Mouse (Mus musculus) adrenal gland, postnatal 14 days (tissue): ENCODE data around the gene Olfr738. TPM values are rescaled to one million over a fixed set of nuclear protein-coding genes. Genes with fewer than 3 reads are reported as not detected.

Source experiments
- DNase-seq: peaks from one replicate; pipeline ENCODE4 v3.0.0; 2021; ENCODE audit warnings: mixed read lengths
- long read RNA-seq, 2 experiments: library from polyadenylated mRNA; stranded (forward); transcript quantifications; one replicate each; pipeline ENCODE4 v2.0.0; 2021
- total RNA-seq: library from RNA; stranded (reverse); gene quantifications from 2 replicates; pipeline ENCODE4 v1.2.3, GENCODE M21; 2021

Olfr738 gene
- not detected in 2 replicates for total RNA-seq
- long read RNA-seq, experiment 1: 0 reads
- long read RNA-seq, experiment 2: 0 reads

DNA sequence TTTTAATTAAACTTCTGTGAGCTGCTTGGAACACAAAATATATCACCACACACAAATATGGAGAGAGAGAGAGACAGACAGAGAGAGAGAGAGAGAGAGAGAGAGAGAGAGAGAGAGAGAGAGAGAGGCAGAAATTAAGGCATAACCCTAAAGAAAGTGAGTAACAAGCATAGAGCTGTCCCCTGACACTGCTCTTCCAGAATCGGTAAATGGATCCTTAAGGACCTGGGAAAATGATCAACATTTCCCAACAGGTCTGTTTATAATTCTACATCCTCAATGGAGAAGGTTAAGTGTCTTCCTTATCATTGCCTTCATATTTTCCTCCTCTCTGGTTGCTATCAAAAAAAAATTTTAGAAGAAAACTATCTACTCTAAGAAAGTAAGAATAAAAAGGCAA is at the start of gene Olfr738:
Gene Olfr738, plus strand, starts transcription at position 301 of the 400 bp plus-strand sequence.
- DNase-seq: no peak

- no peak for DNase-seq
Measured at GRCm38 (mm10) chr14:50357593-50357992, 49.8 kb upstream of the Olfr738 start, which contains the start of gene Tlr11. TSS of gene Tlr11 (plus strand) at chr14:50357914.

GRCm38 (mm10) chr14:50360480-50360879 is 46.9 kb upstream of the Olfr738 start:
- DNase-seq: no peak

DNA sequence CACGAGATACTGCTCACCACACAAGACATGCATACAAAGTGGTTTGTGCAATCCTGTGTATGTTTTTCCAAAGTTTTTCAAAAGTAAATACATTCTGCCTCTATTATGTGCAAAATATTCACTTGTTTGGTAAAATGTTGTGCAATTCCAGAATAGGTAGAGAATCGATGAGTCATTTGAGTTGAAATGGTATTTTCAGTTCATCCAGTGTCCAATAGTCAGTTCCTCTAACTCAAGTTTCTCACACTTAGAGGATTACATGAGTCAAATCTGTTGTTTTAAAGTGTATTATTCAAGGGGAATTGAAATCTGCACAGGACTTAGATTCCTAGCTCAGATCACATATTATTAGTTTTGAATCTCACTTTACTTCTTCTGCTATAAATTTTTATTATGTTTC is 43.8 kb upstream of the Olfr738 start:
- DNase-seq: no peak

DNA sequence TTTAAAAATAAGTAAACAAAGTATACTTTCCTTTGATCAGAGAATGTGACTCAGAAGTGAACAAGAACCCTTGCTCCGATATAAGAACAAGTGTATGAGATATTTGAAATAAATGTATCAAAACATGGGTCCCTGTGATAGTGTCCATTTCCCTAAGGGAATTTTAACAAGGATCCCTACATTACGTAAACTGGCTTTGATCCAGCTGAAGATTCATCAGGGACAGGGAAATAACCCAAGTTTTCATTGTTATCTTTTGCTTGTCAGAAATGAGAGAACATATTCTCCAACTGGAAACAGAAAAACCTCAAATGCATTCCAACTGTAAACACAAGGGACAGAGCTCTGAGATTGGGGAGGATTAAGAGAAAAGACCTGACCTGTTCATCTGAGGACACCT is 26.5 kb upstream of the Olfr738 start, which contains the start of gene Olfr736:
Gene Olfr736, plus strand, starts transcription at position 301 of the 400 bp plus-strand sequence.
- DNase-seq: no peak

DNA sequence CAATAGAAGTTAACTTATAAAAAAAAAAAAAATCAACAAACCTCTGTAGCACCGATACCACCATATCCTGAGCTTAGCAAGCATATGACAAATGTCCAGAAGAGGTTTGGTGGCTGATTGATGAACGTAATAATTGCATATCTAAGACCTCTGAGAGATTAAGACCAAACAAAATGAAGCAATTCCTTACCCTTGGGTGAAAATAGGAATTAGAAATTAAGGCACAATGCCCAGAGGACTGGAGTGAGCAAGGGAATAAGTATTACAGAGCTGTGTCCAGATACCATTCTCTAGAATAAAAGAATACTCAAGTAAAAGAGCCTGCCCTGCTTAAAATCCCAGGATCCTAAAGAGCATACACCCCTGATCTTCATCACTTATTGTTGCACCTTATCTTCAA is 11.0 kb downstream of the Olfr738 start, which contains the start of gene Olfr739:
Gene Olfr739, plus strand, starts transcription at position 301 of the 400 bp plus-strand sequence.
- no peak for DNase-seq

GRCm38 (mm10) chr14:50445245-50445644 is 37.9 kb downstream of the Olfr738 start, which contains the start of gene Olfr740:
TSS of gene Olfr740 (plus strand) at chr14:50445545.
- DNase-seq: no peak

Other genes with a start within 250 kb of the Olfr738 start
- gene Olfr730, start 219.4 kb upstream of the Olfr738 start, total RNA-seq: not detected in 2 replicates
- not detected in 2 replicates for gene Olfr731, start 165.7 kb upstream of the Olfr738 start, total RNA-seq
- gene Olfr732, start 123.4 kb upstream of the Olfr738 start, total RNA-seq: not detected in 2 replicates
- not detected in 2 replicates for gene Olfr733, start 106.0 kb upstream of the Olfr738 start, total RNA-seq
- gene Olfr734, start 80.8 kb upstream of the Olfr738 start, total RNA-seq: not detected in 2 replicates
- gene Olfr735, start 58.7 kb upstream of the Olfr738 start, total RNA-seq: not detected in 2 replicates
- 0.26 and 0.86 TPM in 2 replicates for gene Tlr11, start 49.7 kb upstream of the Olfr738 start, total RNA-seq
- not detected in 2 replicates for gene Olfr736, start 26.4 kb upstream of the Olfr738 start, total RNA-seq
- not detected in 2 replicates for gene Olfr739, start 11.1 kb downstream of the Olfr738 start, total RNA-seq
- gene Olfr740, start 38.0 kb downstream of the Olfr738 start, total RNA-seq: not detected in 2 replicates
- not detected in 2 replicates for gene Olfr741, start 65.2 kb downstream of the Olfr738 start, total RNA-seq
- gene Olfr742, start 96.0 kb downstream of the Olfr738 start, total RNA-seq: not detected in 2 replicates
- gene Olfr743, start 114.3 kb downstream of the Olfr738 start, total RNA-seq: not detected in 2 replicates
- not detected in 2 replicates for gene Olfr744, start 207.3 kb downstream of the Olfr738 start, total RNA-seq
- gene Olfr745, start 231.8 kb downstream of the Olfr738 start, total RNA-seq: not detected in 2 replicates
- gene Olfr746, start 239.5 kb downstream of the Olfr738 start, total RNA-seq: not detected in 2 replicates